In the genomic region with DNA sequence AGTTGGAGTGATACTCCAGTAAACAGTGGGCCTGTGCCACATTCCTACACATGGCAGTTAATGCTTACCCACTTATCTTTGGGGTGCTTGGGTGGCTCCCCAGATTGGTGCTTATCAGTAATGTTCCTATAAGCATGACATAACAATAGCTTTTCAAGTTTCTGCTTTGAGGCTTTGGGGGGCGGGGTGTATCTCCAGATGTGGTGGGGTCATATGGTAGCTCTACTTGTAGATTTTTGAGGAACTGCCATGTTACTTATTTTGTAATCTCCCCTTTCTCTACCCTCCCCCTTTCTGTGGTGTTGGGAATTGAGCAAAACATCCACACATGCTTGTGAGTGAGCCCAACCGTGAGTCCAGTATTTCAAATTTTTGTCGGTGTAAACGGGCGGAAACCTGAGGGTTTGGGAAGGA, we compare ENCODE assay signal across 13 mouse cellular contexts. TPM values are rescaled to one million over a fixed set of nuclear protein-coding genes. Genes with fewer than 3 reads are reported as not detected.
A peak's percentile ranks its signal among the peaks of the same experiment; 100 is the strongest.
DNase-seq lines count a peak whose midpoint lies in the region; ATAC-seq and TF ChIP-seq lines count a peak whose summit lies in the region.
"Had no signal": no experiment of that assay in that cellular context is flagged by ENCODE, and none has a peak within 500 bp of the region (broad histone marks: within the 10 kb centered on the region; RNA-seq: fewer than 3 reads in every experiment).

No protein-coding gene starts in this region.

- no peak for TF ChIP-seq CTCF in G1E (IDR thresholded peaks at IDR 0.05; ENCODE audit: low read depth, low read length)
- TF ChIP-seq CTCF in liver, postnatal 0 days (IDR thresholded peaks at IDR 0.05; ENCODE audit: low read depth), result no peak

- H3K4me1 ChIP-seq in G1E (ENCODE audit: insufficient read depth, low read depth, low read length), result peaks cover 50% of the 10 kb centered on the region
- H3K4me1 ChIP-seq in liver, postnatal 0 days (ENCODE audit: insufficient read depth), result peaks cover 20% of the 10 kb centered on the region

- 38% methylated on average over 5 of the region's 5 CpGs for WGBS in liver, postnatal 0 days (ENCODE audit: insufficient replicate concordance)

- ATAC-seq in G1E (ENCODE audit: extremely low read depth, insufficient number of reproducible peaks, low FRiP score, poor library complexity, severe bottlenecking), result peak; percentile 87
- ATAC-seq in erythroblast, adult 5-6 weeks (replicated peaks; ENCODE audit: low FRiP score, poor library complexity, severe bottlenecking), result 0 out of 2 replicates have a peak, but pooled peaks have one; percentile 22
- peak; percentile 75 for ATAC-seq in liver, postnatal 0 days
- ATAC-seq: forebrain, postnatal 0 days; hindbrain, postnatal 0 days had no signal

- peak overlapping the region; percentile 8; the same call in 1 of the 2 replicates for H3K4me3 ChIP-seq in G1E (ENCODE audit: low read depth, low read length)
- H3K4me3 ChIP-seq in liver, postnatal 0 days (ENCODE audit: low read depth, low read length), result no peak overlapping the region
- H3K4me3 ChIP-seq: embryonic facial prominence, embryonic 15.5 days; lung, embryonic 15.5 days had no signal

- no peak overlapping the region for H3K9ac ChIP-seq in liver, postnatal 0 days (replicated peaks)
- H3K9ac ChIP-seq: embryonic facial prominence, embryonic 15.5 days; forebrain, postnatal 0 days; lung, embryonic 15.5 days had no signal

- H3K4me2 ChIP-seq in liver, postnatal 0 days (ENCODE audit: low read depth, low read length), result peak overlapping the region; percentile 24
- H3K4me2 ChIP-seq: embryonic facial prominence, embryonic 15.5 days; lung, embryonic 15.5 days had no signal

- DNase-seq in 3T3-L1 (ENCODE audit: low read depth, low spot score) (peak; percentile 6), G1E (ENCODE audit: low spot score) (peak; percentile 47)
- peak; percentile 49 for DNase-seq in liver, postnatal 0 days
- DNase-seq in left cerebral cortex, postnatal 10 days (ENCODE audit: extremely low spot score in 1 of 2, low spot score in 2 of 2), result no peak
- DNase-seq in ovary, adult 18-20 months (ENCODE audit: low spot score), result no peak
- no peak for DNase-seq in gastrocnemius, postnatal 4 days (ENCODE audit: low spot score in 2 of 2)
- DNase-seq: cerebellum, postnatal 14 days; forebrain, postnatal 0 days; gastrocnemius, postnatal 14 days had no signal

- H3K27me3 ChIP-seq in G1E (ENCODE audit: insufficient read depth, low read length), result no peaks in the 10 kb centered on the region
- 0 out of 2 replicates have a peak, but pooled peaks cover 4% of the 10 kb centered on the region for H3K27me3 ChIP-seq in liver, postnatal 0 days (ENCODE audit: insufficient read depth, low read length)
- H3K27me3 ChIP-seq: embryonic facial prominence, embryonic 15.5 days; lung, embryonic 15.5 days had no signal

- peak overlapping the region; percentile 35; the same call in 1 of the 2 replicates for H3K27ac ChIP-seq in liver, postnatal 0 days (ENCODE audit: low read depth)
- H3K27ac ChIP-seq: embryonic facial prominence, embryonic 15.5 days; hindbrain, postnatal 0 days; lung, embryonic 15.5 days had no signal

- H3K36me3 ChIP-seq in G1E (replicated peaks), result no peaks in the 10 kb centered on the region
- no peaks in the 10 kb centered on the region; the same call in 1 of the 2 replicates for H3K36me3 ChIP-seq in liver, postnatal 0 days (replicated peaks; ENCODE audit: insufficient read depth, low read length)
- H3K36me3 ChIP-seq: embryonic facial prominence, embryonic 15.5 days; lung, embryonic 15.5 days had no signal

- peak; percentile 93 for TF ChIP-seq EP300 in liver, postnatal 0 days (IDR thresholded peaks at IDR 0.05; ENCODE audit: low read depth)

- intact Hi-C loops in left cerebral cortex, postnatal 10 days (cut with DNase I), result no loop called here

- H3K9me3 ChIP-seq in G1E (replicated peaks), result peaks cover 19% of the 10 kb centered on the region
- no peaks in the 10 kb centered on the region for H3K9me3 ChIP-seq in liver, postnatal 0 days (ENCODE audit: low read length)
- H3K9me3 ChIP-seq: embryonic facial prominence, embryonic 15.5 days; lung, embryonic 15.5 days had no signal

RNA-seq across cellular contexts. Expression of a gene that starts 32.4 kb away (rescaled TPM):
- total RNA-seq in G1E (2014; fragmentation: Nextera tagmentation) (9.1 and 10.9 TPM in 2 replicates), G1E (2017) (6.1 TPM in 2 replicates)
- 3.0 and 4.3 TPM in 2 replicates for polyA plus RNA-seq in G1E (2012)
- total RNA-seq in erythroblast, adult 5-6 weeks (2015; ENCODE audit: low replicate concordance), result 17.1 and 19.6 TPM in 2 replicates
- 13.5 and 16.0 TPM in 2 replicates for total RNA-seq in erythroblast, adult 5-6 weeks (2017; ENCODE audit: low replicate concordance)
- polyA plus RNA-seq in liver, postnatal 0 days (2015; fragmentation: Nextera tagmentation; extraction: Ambion mirVana), result 2.7 and 2.9 TPM in 2 replicates
- total RNA-seq in left cerebral cortex, postnatal 10 days (2021), result 10 to 100 TPM; 41.4 to 44.2 TPM
- total RNA-seq in gastrocnemius, postnatal 4 days (2021), result 10 to 100 TPM; 40.6 to 41.0 TPM

Comparison
In these comparisons a context has a peak if more than half of its experiments do, and no peak if none do; other contexts are left out.
1. DNase-seq: peak in 3T3-L1 (single experiment), G1E (single experiment) and liver, postnatal 0 days (single experiment); none in left cerebral cortex, postnatal 10 days (0 of 2), ovary, adult 18-20 months (single experiment) and gastrocnemius, postnatal 4 days (0 of 2).
2. ATAC-seq: peak in every context shown above with its lines; median percentile 87 in G1E; 75 in liver, postnatal 0 days; 22 in erythroblast, adult 5-6 weeks.